Mouse (Mus musculus) monocyte, adult 2 months (primary cell): ENCODE measurements around the gene Dnajb13.
A peak's percentile ranks its signal among the peaks of the same experiment; 100 is the strongest.

ENCODE experiments used
- DNase-seq, 2 experiments: peaks; one replicate each; pipeline ENCODE4 v3.0.0; 2022; ENCODE audit warnings: low spot score in 2 of 2, low read depth in 1 of 2

Dnajb13 gene

GRCm38 (mm10) chr7:100514573-100514972, at the start of gene Dnajb13:
Gene Dnajb13 (minus strand): TSS chr7:100514960.
- DNase-seq, result no peak

- no peak for DNase-seq
Measured at GRCm38 (mm10) chr7:100561861-100562587, 47.3 kb upstream of the Dnajb13 start.

GRCm38 (mm10) chr7:100559331-100559730, 44.6 kb upstream of the Dnajb13 start:
- no peak for DNase-seq

- DNase-seq, result no peak
Measured at GRCm38 (mm10) chr7:100557241-100557640, 42.5 kb upstream of the Dnajb13 start.

GRCm38 (mm10) chr7:100555431-100555951, 40.7 kb upstream of the Dnajb13 start:
- no peak for DNase-seq

- no peak for DNase-seq
Measured at GRCm38 (mm10) chr7:100554939-100555338, 40.2 kb upstream of the Dnajb13 start.

GRCm38 (mm10) chr7:100550338-100551007, 35.7 kb upstream of the Dnajb13 start:
- DNase-seq, result no peak

- DNase-seq, result no peak
Measured at GRCm38 (mm10) chr7:100549796-100550195, 35.0 kb upstream of the Dnajb13 start.

- DNase-seq, result no peak
Measured at GRCm38 (mm10) chr7:100547631-100548030, 32.9 kb upstream of the Dnajb13 start.

GRCm38 (mm10) chr7:100544437-100544836, 29.7 kb upstream of the Dnajb13 start:
- no peak for DNase-seq

- peak; percentile 20 to 26 for DNase-seq
Measured at GRCm38 (mm10) chr7:100539516-100539915, 24.8 kb upstream of the Dnajb13 start.

GRCm38 (mm10) chr7:100537519-100537902, 22.8 kb upstream of the Dnajb13 start:
- DNase-seq, result no peak

- DNase-seq, result peak; percentile 51 to 60
Measured at GRCm38 (mm10) chr7:100536804-100537518, 22.2 kb upstream of the Dnajb13 start, which contains the start of gene Coa4. Gene Coa4 (plus strand): TSS chr7:100537071.

GRCm38 (mm10) chr7:100535831-100536230, 21.1 kb upstream of the Dnajb13 start:
- DNase-seq, result no peak

- no peak for DNase-seq
Measured at GRCm38 (mm10) chr7:100534216-100534615, 19.5 kb upstream of the Dnajb13 start.

GRCm38 (mm10) chr7:100533503-100533902, 18.7 kb upstream of the Dnajb13 start:
- DNase-seq, result no peak

- DNase-seq, result no peak
Measured at GRCm38 (mm10) chr7:100530766-100531165, 16.0 kb upstream of the Dnajb13 start.

GRCm38 (mm10) chr7:100524669-100525068, 9.9 kb upstream of the Dnajb13 start:
- DNase-seq, result no peak

GRCm38 (mm10) chr7:100522222-100522621, 7.5 kb upstream of the Dnajb13 start:
- DNase-seq, result no peak

GRCm38 (mm10) chr7:100520663-100521285, 6.0 kb upstream of the Dnajb13 start:
- DNase-seq, result peak in 1 of 2 experiments; percentile 77

GRCm38 (mm10) chr7:100520204-100520603, 5.4 kb upstream of the Dnajb13 start:
- no peak for DNase-seq
